Mouse (Mus musculus): ENCODE results near the gene Kank2. TPM values are rescaled to one million over a fixed set of nuclear protein-coding genes. Genes with fewer than 3 reads are reported as not detected.
"Not testable (repeated sequence)": the region's sequence is repeated elsewhere in the genome, so short reads cannot be mapped to it uniquely, and the experiment has no call there.

Kank2 gene
- total RNA-seq, 2 experiments from 2014 or later, result 7.4 to 7.6 TPM

GRCm38 (mm10) chr9:21791861-21792260, 6.7 kb downstream of the Kank2 start:
- intact Hi-C loops (cut with DNase I), result no loop called here
- DNase-seq (ENCODE audit: low spot score in 2 of 2), result no peak

DNA sequence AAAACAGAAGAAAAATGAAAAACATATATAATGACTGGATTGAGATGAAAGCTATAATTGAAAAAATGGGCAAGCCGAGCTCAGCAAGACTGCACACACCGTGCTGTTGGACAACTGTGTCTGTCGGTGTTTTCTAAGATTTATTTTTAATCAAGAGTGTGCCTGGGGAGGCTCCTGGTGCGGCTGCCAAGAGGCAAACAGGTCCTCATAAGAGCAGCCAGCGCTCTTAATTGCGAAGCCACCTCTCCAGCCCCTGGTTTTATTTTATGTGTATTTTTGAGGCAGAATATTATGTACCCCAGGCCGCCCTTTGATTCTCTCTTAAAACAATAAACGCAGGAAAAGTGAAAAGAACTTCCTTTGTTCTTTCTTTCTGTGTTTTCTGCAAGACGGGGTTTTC, 10.3 kb downstream of the Kank2 start:
- intact Hi-C loops (cut with DNase I), result no loop called here
- DNase-seq (ENCODE audit: low spot score in 2 of 2), result no peak

GRCm38 (mm10) chr9:21787654-21788053, 10.9 kb downstream of the Kank2 start:
- intact Hi-C loops (cut with DNase I), result no loop called here
- DNase-seq (ENCODE audit: low spot score in 2 of 2), result no peak

GRCm38 (mm10) chr9:21786906-21787305, 11.6 kb downstream of the Kank2 start:
- intact Hi-C loops (cut with DNase I), result no loop called here
- peak; percentile 48 to 62 for DNase-seq (ENCODE audit: low spot score in 2 of 2)

- intact Hi-C loops (cut with DNase I), result not testable (repeated sequence)
Observed at GRCm38 (mm10) chr9:21786309-21786708, 12.2 kb downstream of the Kank2 start.

DNA sequence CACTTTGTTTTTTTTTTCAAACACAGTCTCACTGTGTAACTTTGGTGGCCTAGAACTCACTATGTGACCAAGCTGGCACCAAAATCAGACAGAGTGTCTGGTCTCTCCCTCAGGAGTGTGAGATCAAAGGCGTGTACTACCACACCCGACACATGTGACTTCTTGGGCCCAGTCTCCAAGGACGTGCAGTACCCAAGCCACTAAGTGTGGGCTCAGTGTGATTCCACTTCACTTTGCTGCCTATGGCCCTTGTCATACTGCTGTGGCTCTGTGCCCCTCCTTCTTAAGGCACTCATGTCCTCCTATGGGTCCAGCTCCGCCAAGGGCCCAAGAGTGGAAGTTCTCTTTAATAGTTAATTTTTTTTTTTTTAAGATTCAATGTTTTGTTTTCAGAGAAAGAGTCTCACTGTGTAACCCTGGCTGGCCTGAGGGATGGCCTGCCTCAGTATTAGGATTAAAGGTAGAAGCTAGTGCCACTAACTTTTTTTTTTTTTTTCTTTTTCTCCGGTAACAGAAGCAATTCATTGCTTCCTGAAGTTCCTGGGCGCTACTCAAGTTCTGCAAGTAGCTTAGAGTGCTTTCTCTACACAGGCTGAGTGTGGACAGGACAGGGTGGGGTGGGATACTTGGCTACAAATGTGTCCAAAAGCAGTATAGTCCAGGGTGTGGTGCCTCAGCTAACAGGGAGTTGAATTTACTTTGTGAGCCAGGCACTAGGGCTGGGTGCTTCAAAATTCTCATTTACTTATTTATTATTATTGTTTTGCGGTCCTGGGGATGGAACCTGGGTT, 13.8 kb downstream of the Kank2 start:
- intact Hi-C loops (cut with DNase I), result no loop called here
- no peak for DNase-seq (ENCODE audit: low spot score in 2 of 2)

More at GRCm38 (mm10) chr9:21786309-21786708, 12.2 kb downstream of the Kank2 start:
- not testable (repeated sequence) for DNase-seq (ENCODE audit: low spot score in 2 of 2)

DNA sequence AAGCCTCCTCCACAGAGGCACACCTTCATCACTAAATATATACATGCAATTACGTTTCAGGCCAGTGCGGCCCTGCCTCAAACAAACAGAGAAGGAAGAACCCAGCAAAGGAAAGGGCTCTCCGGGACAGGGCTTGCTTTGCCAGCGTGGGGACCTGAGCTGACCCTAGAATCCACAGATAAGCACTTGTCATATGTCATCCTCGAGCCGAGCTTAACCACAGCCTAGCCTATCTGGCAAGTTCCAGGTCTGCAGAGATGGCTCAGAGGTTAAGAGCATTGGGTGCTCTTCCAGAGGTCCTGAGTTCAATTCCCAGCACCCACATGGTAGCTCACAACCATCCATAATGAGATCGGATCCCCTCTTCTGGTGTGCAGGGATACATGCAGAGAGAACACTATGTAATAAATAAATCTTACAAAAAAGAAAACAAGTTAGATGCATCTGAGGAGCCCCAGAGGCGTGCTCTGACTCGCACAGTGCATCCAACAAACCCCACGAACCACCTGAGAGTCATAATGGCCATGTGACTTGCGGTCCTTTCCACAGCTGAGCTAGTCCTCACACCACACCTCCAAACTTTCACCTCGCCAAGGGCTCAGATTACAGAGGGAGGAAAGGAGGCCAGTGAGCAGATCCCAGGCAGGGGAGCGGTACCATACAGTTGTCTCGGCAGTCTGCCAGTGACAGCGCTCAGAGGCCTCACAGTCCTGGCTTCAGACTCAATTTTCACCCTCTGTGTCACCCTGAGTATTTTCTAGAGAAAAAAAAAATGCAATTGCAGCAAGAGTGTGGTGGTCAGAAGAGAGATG, 16.7 kb downstream of the Kank2 start:
- intact Hi-C loops (cut with DNase I), result no loop called here
- no peak for DNase-seq (ENCODE audit: low spot score in 2 of 2)

GRCm38 (mm10) chr9:21777726-21778125, 20.8 kb downstream of the Kank2 start:
- intact Hi-C loops (cut with DNase I), result no loop called here
- no peak for DNase-seq (ENCODE audit: low spot score in 2 of 2)

- intact Hi-C loops (cut with DNase I), result no loop called here
- DNase-seq (ENCODE audit: low spot score in 2 of 2), result no peak
Observed at GRCm38 (mm10) chr9:21774353-21774752, 24.2 kb downstream of the Kank2 start.

DNA sequence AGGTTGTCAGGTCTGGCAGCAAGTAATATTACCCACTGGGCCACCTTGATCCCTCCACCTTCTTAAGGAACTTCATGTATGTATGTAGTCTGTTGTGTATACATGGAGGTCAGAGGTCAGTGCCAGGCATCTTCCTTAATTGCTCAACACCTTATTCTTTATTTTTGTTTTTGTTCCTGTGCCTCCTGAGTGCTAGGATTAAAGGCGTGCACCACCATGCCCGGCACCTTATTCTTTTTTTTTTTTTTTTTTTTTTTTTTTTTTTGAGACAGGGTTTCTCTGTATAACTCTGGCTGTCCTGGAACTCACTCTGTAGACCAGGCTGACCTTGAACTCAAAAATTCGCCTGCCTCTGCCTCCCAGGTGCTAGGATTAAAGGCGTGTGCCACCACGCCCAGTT, 25.1 kb downstream of the Kank2 start:
- intact Hi-C loops (cut with DNase I), result not testable (repeated sequence)

GRCm38 (mm10) chr9:21769558-21770183, 28.9 kb downstream of the Kank2 start:
- intact Hi-C loops (cut with DNase I), result no loop called here

More for the DNA sequence above, 25.1 kb downstream of the Kank2 start:
- not testable (repeated sequence) for DNase-seq (ENCODE audit: low spot score in 2 of 2)

GRCm38 (mm10) chr9:21768511-21769411, 29.8 kb downstream of the Kank2 start:
- no peak for DNase-seq (ENCODE audit: low spot score in 2 of 2)
- intact Hi-C loops (cut with DNase I), result no loop called here

More at GRCm38 (mm10) chr9:21769558-21770183, 28.9 kb downstream of the Kank2 start:
- no peak for DNase-seq (ENCODE audit: low spot score in 2 of 2)

- no peak for DNase-seq (ENCODE audit: low spot score in 2 of 2)
- intact Hi-C loops (cut with DNase I), result no loop called here
Observed at GRCm38 (mm10) chr9:21767896-21768295, 30.6 kb downstream of the Kank2 start.

DNA sequence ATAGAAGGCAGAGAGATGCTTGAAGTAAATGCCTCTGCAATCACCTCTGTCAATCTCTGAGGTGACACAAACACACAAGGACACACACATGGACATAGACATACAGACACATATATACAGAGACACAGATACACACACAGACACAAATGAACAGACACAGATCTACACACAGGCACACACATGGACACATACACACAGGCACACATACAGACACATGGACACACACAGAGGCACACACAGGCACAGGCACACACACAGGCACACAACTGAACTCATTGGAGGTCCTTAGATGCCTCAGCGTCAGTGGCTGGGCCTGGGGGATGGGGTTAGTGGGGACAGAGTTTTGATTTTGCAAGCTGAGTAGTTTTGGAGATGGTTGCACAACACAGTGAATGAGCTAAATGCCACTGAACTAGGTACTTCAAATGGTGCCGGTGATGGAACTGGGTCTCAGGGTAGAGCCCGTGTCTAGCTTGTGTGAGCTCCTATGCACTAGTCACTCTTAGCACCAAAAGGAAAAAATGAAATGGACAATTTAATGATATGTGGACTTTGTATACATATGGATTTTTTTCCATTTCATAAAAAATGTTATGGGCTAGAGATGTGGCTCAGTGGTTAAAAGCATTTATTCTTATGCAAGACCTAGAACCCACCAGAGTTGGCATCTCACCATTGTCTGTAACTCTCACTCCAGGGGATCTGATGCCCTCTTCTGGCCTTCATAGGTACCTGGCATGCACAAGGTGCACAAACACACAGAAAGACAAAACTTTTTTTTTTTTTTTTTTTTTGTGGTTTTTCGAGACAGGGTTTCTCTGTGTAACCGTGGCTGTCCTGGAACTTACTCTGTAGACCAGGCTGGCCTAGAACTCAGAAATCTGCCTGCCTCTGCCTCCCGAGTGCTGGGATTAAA, 34.2 kb downstream of the Kank2 start:
- DNase-seq (ENCODE audit: low spot score in 2 of 2), result no peak
- intact Hi-C loops (cut with DNase I), result no loop called here

DNA sequence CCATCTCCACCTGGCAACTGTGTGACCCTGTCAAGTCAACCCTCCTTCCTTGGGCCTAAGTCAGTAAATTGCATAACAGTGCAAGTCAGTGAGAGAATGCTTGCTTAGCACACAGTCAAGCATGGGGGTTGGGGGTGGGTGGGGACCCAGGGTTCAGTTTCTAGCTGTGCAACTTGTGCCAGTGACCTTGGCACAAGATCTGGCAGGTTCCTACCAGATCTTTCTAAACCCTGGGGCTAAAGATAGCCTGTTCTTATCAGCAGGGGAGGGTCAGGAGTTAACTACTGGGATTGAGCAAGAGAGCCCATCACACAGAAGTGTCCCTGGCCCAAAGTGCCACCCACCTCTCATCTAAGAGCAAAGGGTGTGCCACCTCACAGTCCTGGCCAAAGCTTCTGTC, 36.4 kb downstream of the Kank2 start:
- intact Hi-C loops (cut with DNase I), result no loop called here
- no peak for DNase-seq (ENCODE audit: low spot score in 2 of 2)

DNA sequence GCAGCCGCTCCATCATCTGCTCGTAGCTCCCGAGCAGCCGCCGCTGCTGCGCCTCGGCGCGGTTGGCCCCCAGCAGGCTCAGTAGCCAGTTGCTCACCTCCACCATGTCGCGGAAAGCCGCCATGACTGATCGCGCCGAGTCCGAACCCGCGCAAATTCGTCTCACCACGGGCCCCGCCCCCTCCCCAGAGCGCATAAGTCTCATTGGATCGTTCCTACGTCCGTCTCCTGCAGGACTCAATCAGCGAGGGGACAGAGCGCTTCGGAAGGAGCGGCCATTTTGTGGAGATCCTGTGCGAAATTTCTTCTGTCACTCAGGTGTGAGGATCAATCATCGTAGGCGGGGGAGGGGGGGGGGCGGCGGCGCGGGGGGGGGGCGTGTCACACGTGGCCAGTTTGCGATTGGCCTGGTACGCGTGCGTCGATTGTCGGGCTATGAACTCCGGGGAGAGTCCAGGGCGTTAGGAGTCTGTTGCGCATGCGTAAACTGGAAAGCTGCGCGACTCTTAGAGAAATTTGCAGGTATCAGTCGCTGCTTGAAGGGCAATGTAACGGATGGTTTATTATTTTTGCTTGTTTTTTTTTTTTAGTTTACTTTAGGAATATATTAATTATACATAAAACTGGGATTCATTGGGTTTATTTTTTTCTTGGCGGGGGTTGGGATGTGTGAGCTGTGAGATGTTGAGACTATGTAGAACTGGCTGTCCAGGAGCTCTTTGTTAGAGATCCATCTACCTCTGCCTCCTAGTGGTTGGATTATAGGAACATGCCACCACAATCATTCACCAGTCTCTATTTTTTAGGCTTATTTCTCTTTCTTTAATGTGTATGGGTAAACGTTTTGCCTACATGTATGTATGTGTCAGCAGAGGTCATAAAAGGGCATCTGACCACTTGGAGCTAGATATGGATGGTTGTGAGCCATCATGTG, 38.1 kb downstream of the Kank2 start, which contains the start of gene Spc24:
TSS of gene Spc24 (minus strand) at position 149 of the 934 bp plus-strand sequence.
- peak; percentile 96 to 97 for DNase-seq (ENCODE audit: low spot score in 2 of 2)
- intact Hi-C loops (cut with DNase I), result no loop called here

DNA sequence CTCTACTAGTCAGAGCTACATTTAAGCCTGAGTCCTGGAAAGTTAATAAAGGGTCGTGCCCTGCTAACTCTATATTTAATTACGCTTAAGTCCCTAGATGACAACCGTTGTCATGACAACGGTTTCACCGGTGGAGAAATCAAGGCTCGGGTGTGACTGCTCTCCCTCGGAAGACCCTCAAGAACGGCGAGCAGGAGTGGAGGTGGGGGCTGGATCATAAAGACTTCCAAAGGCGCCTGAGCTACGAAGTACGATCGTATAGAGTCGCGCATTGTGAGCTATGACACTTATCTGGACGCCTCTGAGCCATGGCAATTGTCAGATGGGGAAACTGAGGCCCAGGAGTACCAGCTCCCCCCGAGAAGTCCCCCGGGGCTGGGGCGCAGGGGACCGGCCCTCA, 38.8 kb downstream of the Kank2 start:
- intact Hi-C loops (cut with DNase I), result no loop called here
- no peak for DNase-seq (ENCODE audit: low spot score in 2 of 2)

Data from left cerebral cortex, postnatal 14 days (tissue).